Mouse (Mus musculus) embryonic fibroblast, embryonic 13.5 days (primary cell): ENCODE measurements around the gene Usp18.

Source experiments
- CTCF ChIP-seq: IDR thresholded peaks from 2 replicates; pipeline ENCODE4 v1.5.1; 2011; ENCODE audit warnings: mild to moderate bottlenecking, control low read depth, low read length, moderate library complexity, borderline replicate concordance; ENCODE audit not compliant: insufficient read depth
- POLR2A ChIP-seq: IDR thresholded peaks from 2 replicates; pipeline ENCODE4 v1.6.1; 2011; ENCODE audit warnings: low read depth, mild to moderate bottlenecking, control low read depth, low read length, moderate library complexity

DNA sequence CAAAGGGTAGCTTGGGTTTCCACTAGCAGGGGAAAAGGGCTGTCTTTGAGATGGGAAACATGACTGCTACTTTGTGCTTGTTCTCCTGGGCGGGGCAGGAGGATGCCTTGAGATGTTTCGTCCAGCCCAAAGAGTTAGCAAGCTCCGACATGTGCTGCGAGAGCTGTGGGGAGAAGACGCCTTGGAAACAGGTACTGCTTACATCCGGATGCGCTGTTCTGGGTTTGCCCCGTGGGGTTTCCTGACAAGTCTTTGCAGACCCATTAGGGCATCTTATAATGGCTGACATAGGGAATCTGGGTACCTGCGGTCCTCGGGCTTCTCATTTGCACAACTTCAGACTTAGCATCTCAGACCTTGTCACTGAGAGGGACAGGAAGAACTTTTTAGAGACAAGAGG is 16.3 kb downstream of the Usp18 start:
- no peak for TF ChIP-seq POLR2A
- no peak for TF ChIP-seq CTCF
